Mouse (Mus musculus) regulatory T cell (primary cell): Measurements from ENCODE around the gene Gm28374.
"Not testable (repeated sequence)": the region's sequence is repeated elsewhere in the genome, so short reads cannot be mapped to it uniquely, and the experiment has no call there.

Experiments
- in situ Hi-C: fragments of 300-600 bp; cut with MboI, MseI; formaldehyde crosslinking; loops from one replicate; pipeline ENCODE4 v1.15.1; 2025; ENCODE audit warnings: high pct_unique_total_duplicates

Gene Gm28374

GRCm38 (mm10) chr19:6082156-6082555, at the start of gene Gm28374:
Gene Gm28374, minus strand, starts transcription at chr19:6082256.
- in situ Hi-C loops: no loop called here

DNA sequence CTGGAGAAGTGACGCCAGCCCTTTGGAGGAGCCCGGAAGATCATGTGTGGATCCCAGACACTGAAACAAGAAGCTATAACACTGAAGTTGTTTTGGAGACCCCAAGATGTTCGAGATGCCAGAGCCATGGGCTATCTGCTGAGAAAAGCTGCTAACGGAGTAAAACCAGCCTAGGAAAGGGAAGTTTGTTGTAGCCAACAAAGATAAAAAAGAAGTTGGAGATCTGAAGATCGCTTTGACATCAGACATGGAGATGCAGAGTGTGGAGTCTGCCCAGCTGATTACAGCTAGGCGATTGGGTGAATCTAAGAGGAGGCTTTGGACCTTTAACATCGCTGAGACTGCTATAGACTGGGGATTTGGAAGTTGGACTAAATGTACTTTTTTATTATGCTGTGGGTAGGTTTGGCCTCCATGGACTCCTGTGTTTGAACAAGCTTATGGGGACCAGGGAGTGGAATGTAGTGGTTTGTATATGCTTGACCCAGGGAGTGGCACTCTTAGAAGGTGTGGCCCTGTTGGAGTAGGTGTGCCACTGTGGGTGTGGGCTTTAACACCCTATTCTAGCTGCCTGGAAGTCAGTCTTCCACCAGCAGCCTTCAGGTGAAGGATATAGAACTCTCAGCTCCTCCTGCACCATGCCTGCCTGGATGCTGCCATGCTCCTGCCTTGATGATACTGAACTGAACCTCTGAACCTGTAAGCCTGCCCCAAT, 48.5 kb upstream of the Gm28374 start:
- in situ Hi-C loops: not testable (repeated sequence)

- in situ Hi-C loops: loop anchor here (5.0 kb wide), 1 partner anchor 166 kb away; the partner anchor contains the start of gene Pola2
Observed at GRCm38 (mm10) chr19:6127760-6128341, 45.8 kb upstream of the Gm28374 start, which contains the start of gene Snx15. Gene Snx15, minus strand, starts transcription at chr19:6128304.

DNA sequence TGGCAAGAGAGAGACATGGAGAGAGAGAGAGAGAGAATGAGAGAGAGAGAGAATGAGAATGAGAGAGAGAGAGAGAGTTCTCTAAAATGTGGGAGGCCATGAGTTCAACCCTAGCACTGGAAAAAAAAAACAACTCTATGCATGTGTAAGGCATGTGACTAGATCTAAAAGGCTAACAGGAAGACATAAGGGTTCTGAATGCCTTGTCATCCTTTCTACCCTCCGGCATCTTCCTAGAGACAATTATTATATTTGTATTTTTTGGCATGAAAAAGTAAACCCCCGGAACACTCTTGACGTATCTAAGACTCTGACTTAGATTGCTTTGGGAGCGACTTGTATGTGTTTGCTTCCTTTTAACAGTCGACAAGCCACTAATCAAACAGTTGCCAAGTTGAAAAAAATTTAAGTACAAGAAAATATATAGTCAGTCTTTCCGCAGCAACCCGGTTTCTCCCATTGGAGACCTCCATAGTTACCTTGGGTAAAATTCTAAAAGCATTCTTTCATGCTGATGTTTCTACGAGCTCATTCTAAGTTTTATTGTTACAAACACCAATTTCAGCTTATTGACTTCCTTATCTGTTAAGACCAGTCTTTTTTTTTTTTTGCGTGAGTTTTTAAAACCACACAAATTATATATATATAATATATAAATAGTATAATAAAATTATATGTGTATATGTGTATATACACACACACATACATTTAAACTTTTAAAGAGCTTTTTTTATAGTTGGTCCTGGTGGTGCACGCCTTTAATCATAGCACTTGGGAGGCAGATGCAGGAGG, 44.9 kb upstream of the Gm28374 start:
- in situ Hi-C loops: loop anchor here (5.0 kb wide), 1 partner anchor 165 kb away; the partner anchor contains the start of gene Pola2

GRCm38 (mm10) chr19:6126289-6126688, 44.2 kb upstream of the Gm28374 start:
- in situ Hi-C loops: loop anchor here (5.0 kb wide), 1 partner anchor 164 kb away; the partner anchor contains the start of gene Pola2

GRCm38 (mm10) chr19:6124898-6125297, 42.8 kb upstream of the Gm28374 start:
- in situ Hi-C loops: loop anchor here (5.0 kb wide), 1 partner anchor 163 kb away; the partner anchor contains the start of gene Pola2

GRCm38 (mm10) chr19:6123330-6123729, 41.3 kb upstream of the Gm28374 start:
- in situ Hi-C loops: no loop called here

DNA sequence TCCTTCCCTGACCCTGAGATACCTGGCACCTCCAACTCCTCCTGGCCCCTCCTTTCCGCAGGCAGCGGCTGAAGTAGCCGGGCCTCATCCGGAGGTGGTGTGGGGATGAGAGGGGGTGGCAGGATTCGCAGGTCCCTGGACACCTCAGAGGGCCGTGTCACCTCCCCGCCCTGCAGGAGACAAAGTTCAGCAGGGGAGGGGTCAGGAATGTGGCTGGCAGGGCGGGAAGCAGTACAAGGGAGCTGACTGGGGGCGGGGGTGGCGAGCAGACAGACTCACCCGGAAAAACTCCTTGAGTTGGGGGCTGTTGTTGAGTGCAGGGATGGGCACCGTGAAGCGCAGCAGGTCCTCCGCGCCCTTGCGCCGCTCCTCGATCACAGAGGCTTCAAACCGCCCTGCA, 39.7 kb upstream of the Gm28374 start:
- in situ Hi-C loops: no loop called here

DNA sequence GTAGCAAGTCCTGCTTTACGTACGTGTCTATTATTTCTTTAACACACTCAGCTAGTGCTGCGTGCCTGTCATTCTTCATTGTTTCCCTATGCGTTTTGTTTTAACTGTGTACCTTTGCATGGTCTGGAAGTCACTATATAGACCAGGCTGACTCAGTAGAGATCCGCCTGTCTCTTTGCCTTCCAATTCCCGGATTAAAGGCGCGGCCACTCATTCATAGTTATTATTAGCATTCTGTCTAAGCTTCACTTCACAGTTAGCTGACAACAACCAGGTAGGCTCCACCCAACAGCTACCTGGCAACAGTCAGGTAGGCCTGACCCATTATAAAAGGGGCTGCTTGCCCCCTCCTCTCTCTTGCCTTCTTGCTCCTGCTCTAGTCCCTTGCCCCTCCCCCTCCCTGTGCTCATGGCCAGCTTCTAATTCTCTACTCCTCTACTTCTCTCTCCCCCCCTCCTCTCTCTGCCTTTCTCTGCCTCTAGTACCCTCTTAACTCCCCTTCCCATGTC, 36.7 kb upstream of the Gm28374 start:
- in situ Hi-C loops: no loop called here

DNA sequence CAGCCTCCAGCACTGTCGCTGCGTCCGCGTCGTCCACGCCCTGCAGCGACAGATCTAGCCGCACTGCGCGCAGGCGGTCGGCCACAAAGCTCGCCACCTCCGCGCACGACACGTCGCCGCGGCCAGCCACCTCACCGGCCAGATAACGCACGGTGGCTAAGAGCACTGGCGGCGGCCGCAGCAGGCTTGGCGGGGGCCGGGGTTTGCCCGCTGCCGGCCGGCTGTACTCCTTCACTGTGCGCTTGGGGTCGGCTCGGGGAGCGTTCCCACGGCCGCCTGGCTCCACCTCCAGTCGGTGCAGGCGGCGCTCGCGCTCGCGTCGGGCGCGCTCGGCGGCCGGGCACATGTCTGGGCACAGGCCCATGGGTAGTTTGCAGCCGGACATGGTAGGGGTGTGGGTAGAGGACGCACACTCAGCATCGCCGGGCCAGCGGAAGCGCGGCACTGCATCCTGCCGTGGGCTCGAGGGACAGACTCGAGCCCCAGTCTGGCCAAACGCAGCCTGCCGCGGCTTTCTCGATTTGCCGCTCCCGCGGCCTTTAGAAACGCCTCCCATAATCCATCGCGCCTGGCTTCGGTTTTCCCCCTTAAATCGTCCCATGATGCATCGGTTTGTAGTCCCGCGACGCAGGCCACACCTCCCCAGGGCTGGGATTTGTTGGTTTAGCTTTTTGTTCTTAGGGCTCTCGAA, 36.1 kb upstream of the Gm28374 start, which contains the start of gene Sac3d1:
Sac3d1 (minus strand) TSS at position 665 of the 691 bp plus-strand sequence.
- in situ Hi-C loops: no loop called here

GRCm38 (mm10) chr19:6117346-6117985, 35.4 kb upstream of the Gm28374 start:
- in situ Hi-C loops: no loop called here

- in situ Hi-C loops: no loop called here
Observed at GRCm38 (mm10) chr19:6116113-6116850, 34.2 kb upstream of the Gm28374 start.

DNA sequence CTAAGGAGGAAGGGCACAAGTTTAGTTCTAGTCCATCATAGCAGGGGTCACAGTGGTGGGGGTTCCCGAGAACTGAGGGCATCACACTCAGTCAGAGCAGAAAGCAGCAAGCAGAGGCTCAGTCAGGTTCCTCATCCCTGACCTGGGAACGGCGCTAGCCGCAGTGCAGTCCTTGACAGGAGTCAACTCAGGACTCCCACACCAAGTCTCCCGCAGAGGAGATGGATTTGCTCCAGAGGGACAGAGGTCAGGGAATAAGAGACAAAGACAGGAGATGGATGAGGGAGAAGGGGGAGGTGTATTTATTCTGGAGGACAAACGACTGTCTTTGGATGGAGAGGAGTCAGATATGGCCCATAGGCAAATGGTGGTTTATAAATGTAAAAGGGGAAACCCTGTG, 31.1 kb upstream of the Gm28374 start:
- in situ Hi-C loops: no loop called here

- in situ Hi-C loops: no loop called here
Observed at GRCm38 (mm10) chr19:6105586-6105985, 23.5 kb upstream of the Gm28374 start, which contains the start of gene Naaladl1. Gene Naaladl1, plus strand, starts transcription at chr19:6105782.

DNA sequence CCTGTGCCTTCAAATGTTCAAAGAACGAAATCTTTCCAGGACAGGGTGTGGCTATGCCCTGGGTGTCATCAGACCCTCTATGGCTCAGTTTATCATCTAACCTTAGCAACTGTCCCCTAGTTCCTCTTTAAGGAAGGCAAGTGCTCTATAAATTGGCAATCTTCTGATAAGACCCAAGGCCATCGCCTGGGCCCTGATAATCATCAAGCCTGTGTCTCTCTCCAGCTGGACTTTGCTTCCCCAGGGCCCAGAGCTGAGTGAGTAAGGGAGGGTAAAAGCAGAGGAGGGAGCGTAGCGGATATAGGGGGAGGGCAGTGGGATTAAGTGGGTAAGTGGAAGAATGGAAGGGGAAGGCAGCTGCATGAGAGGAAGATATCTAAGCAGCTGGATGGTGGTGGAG, 22.4 kb upstream of the Gm28374 start:
- in situ Hi-C loops: no loop called here

GRCm38 (mm10) chr19:6102169-6102853, 20.3 kb upstream of the Gm28374 start:
- in situ Hi-C loops: no loop called here

DNA sequence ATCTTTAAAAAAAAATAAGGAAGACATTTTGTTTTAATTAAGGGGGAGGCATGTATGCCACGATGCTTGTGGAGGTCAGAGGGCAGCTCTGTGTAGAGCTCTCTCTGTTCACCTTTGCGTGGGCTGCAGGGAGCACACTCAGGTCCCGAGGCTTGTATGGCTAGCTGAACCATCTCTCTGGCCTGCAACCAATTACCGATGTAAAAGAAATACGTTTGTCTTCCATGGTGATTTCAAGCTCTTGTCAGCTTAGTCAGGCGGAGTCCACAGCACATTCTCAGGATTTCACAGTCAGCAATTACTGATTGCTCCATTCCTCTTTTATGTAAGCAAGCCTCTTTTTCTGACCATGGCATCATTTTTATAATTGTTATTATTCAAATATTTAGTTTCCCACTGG, 19.1 kb upstream of the Gm28374 start:
- in situ Hi-C loops: no loop called here

DNA sequence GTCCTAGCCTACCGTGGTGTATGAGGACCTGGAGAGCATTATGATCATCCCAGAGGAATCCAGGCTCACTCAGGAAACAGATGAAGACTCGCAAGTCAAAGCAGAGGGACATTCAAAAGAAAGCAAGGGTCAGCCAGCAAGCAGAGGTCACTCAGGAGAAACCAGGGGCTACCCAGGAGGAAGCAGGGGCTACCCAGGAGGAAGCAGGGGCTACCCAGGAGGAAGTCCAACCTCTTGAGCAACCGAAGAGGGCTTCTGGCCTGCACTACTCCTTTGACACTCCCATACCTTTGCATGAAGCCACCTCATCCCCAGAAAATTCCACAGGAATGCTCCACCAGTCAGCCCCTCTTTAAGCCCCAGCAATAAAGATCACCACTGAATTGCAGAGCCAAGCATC, 15.8 kb upstream of the Gm28374 start:
- in situ Hi-C loops: no loop called here

GRCm38 (mm10) chr19:6094119-6094518, 12.1 kb upstream of the Gm28374 start, which contains the start of gene AC131692.1:
Gene AC131692.1, plus strand, starts transcription at chr19:6094419.
- in situ Hi-C loops: no loop called here
